Comparison of ENCODE assay signal across 9 mouse cellular contexts in genomic region chr2:166237554-166238269, GRCm38 (mm10).
A peak's percentile ranks its signal among the peaks of the same experiment; 100 is the strongest.
DNase-seq lines count a peak whose midpoint lies in the region; ATAC-seq and TF ChIP-seq lines count a peak whose summit lies in the region.
"Had no signal": no experiment of that assay in that cellular context is flagged by ENCODE, and none has a peak within 500 bp of the region (broad histone marks: within the 10 kb centered on the region; RNA-seq: fewer than 3 reads in every experiment).

No protein-coding gene starts in this region.

- no peak overlapping the region for H3K27ac ChIP-seq in forebrain, postnatal 0 days (ENCODE audit: low read depth, low read length)
- H3K27ac ChIP-seq in forebrain, embryonic 11.5 days (ENCODE audit: low read depth, low read length): no peak overlapping the region
- H3K27ac ChIP-seq in hindbrain, postnatal 0 days: no peak overlapping the region
- no peak overlapping the region for H3K27ac ChIP-seq in midbrain, postnatal 0 days (ENCODE audit: low read depth, low read length)
- H3K27ac ChIP-seq: liver, embryonic 14.5 days had no signal

- TF ChIP-seq CTCF in forebrain, postnatal 0 days (IDR thresholded peaks at IDR 0.05; ENCODE audit: low read depth): no peak
- TF ChIP-seq CTCF in hindbrain, postnatal 0 days (IDR thresholded peaks at IDR 0.05; ENCODE audit: low read depth): no peak
- TF ChIP-seq CTCF in midbrain, postnatal 0 days (IDR thresholded peaks at IDR 0.05): no peak

- WGBS in forebrain, postnatal 0 days: 64% methylated on average over 13 of the region's 13 CpGs
- WGBS in forebrain, embryonic 11.5 days: 68% methylated on average over 13 of the region's 13 CpGs
- 25% methylated on average over 13 of the region's 13 CpGs for WGBS in hindbrain, postnatal 0 days
- WGBS in midbrain, postnatal 0 days: 47% methylated on average over 13 of the region's 13 CpGs

- H3K4me2 ChIP-seq in forebrain, postnatal 0 days (ENCODE audit: low read depth): no peak overlapping the region
- no peak overlapping the region for H3K4me2 ChIP-seq in forebrain, embryonic 11.5 days (ENCODE audit: low read depth, low read length, severe bottlenecking)
- no peak overlapping the region for H3K4me2 ChIP-seq in hindbrain, postnatal 0 days (ENCODE audit: low read depth, low read length)
- no peak overlapping the region for H3K4me2 ChIP-seq in midbrain, postnatal 0 days (ENCODE audit: low read depth, low read length, poor library complexity, severe bottlenecking)

- peak; percentile 54 for ATAC-seq in forebrain, postnatal 0 days
- ATAC-seq in forebrain, embryonic 11.5 days (replicated peaks; ENCODE audit: low FRiP score): no peak
- peak; percentile 88 for ATAC-seq in hindbrain, postnatal 0 days
- peak; percentile 49; the same call in 1 of the 2 replicates for ATAC-seq in midbrain, postnatal 0 days (ENCODE audit: low FRiP score)
- no peak for ATAC-seq in activated CD4-positive, CD25-positive, alpha-beta regulatory T cell, adult 4 months

- no peaks in the 10 kb centered on the region for H3K27me3 ChIP-seq in forebrain, postnatal 0 days (ENCODE audit: insufficient read depth, low read length)
- no peaks in the 10 kb centered on the region for H3K27me3 ChIP-seq in forebrain, embryonic 11.5 days (ENCODE audit: control insufficient read depth, insufficient read depth, low read length)
- no peaks in the 10 kb centered on the region; the same call in 1 of the 2 replicates for H3K27me3 ChIP-seq in hindbrain, postnatal 0 days (ENCODE audit: insufficient read depth, low read length)
- no peaks in the 10 kb centered on the region; the same call in 1 of the 2 replicates for H3K27me3 ChIP-seq in midbrain, postnatal 0 days (ENCODE audit: insufficient read depth, low read length)

- no peaks in the 10 kb centered on the region for H3K36me3 ChIP-seq in forebrain, postnatal 0 days (ENCODE audit: insufficient read depth)
- H3K36me3 ChIP-seq in forebrain, embryonic 11.5 days (ENCODE audit: control insufficient read depth, insufficient read depth, low read length): no peaks in the 10 kb centered on the region
- no peaks in the 10 kb centered on the region for H3K36me3 ChIP-seq in hindbrain, postnatal 0 days (ENCODE audit: insufficient read depth, low read length)
- no peaks in the 10 kb centered on the region for H3K36me3 ChIP-seq in midbrain, postnatal 0 days (ENCODE audit: insufficient read depth, low read length)

- DNase-seq in forebrain, postnatal 0 days: peak; percentile 8
- DNase-seq in forebrain, embryonic 11.5 days (ENCODE audit: low spot score): no peak
- DNase-seq in NIH3T3 (ENCODE audit: low read depth): peak; percentile 63
- peak; percentile 57 for DNase-seq in hindbrain, postnatal 0 days (ENCODE audit: low spot score)
- peak; percentile 62 for DNase-seq in midbrain, postnatal 0 days (ENCODE audit: low spot score)
- DNase-seq in right cerebral cortex, adult 2 months (ENCODE audit: low spot score in 2 of 2): no peak
- DNase-seq in thymus, postnatal 36 days: no peak

- no peaks in the 10 kb centered on the region for H3K4me1 ChIP-seq in forebrain, postnatal 0 days (ENCODE audit: insufficient read depth)
- H3K4me1 ChIP-seq in forebrain, embryonic 11.5 days (replicated peaks; ENCODE audit: control insufficient read depth, insufficient read depth, low read length): 0 out of 2 replicates have a peak, but pooled peaks cover under 1% of the 10 kb centered on the region
- no peaks in the 10 kb centered on the region for H3K4me1 ChIP-seq in hindbrain, postnatal 0 days (ENCODE audit: insufficient read depth, low read length)
- H3K4me1 ChIP-seq in midbrain, postnatal 0 days (ENCODE audit: insufficient read depth, low read length): no peaks in the 10 kb centered on the region

- H3K9ac ChIP-seq in forebrain, postnatal 0 days: no peak overlapping the region
- no peak overlapping the region for H3K9ac ChIP-seq in forebrain, embryonic 11.5 days (ENCODE audit: low read length)
- H3K9ac ChIP-seq in hindbrain, postnatal 0 days (replicated peaks; ENCODE audit: low read length): no peak overlapping the region
- no peak overlapping the region for H3K9ac ChIP-seq in midbrain, postnatal 0 days (replicated peaks; ENCODE audit: low read length, poor library complexity, severe bottlenecking)
- H3K9ac ChIP-seq: liver, embryonic 14.5 days had no signal

- no peak overlapping the region for H3K4me3 ChIP-seq in forebrain, postnatal 0 days (ENCODE audit: low read depth, low read length)
- no peak overlapping the region for H3K4me3 ChIP-seq in forebrain, embryonic 11.5 days (ENCODE audit: low read depth, low read length)
- no peak overlapping the region for H3K4me3 ChIP-seq in hindbrain, postnatal 0 days (ENCODE audit: low read length)
- H3K4me3 ChIP-seq in midbrain, postnatal 0 days (ENCODE audit: low read depth, low read length): no peak overlapping the region

- H3K9me3 ChIP-seq in forebrain, postnatal 0 days (ENCODE audit: low read length): no peaks in the 10 kb centered on the region
- H3K9me3 ChIP-seq in forebrain, embryonic 11.5 days (ENCODE audit: control insufficient read depth, low read length): no peaks in the 10 kb centered on the region; the same call in 1 of the 2 replicates
- H3K9me3 ChIP-seq in hindbrain, postnatal 0 days (ENCODE audit: low read length): 0 out of 2 replicates have a peak, but pooled peaks cover 3% of the 10 kb centered on the region
- H3K9me3 ChIP-seq in midbrain, postnatal 0 days (ENCODE audit: low read length): no peaks in the 10 kb centered on the region

Comparison
In these comparisons a context has a peak if more than half of its experiments do, and no peak if none do; other contexts are left out.
1. ATAC-seq: peak in forebrain, postnatal 0 days (single experiment), hindbrain, postnatal 0 days (single experiment) and midbrain, postnatal 0 days (single experiment); none in forebrain, embryonic 11.5 days (single experiment) and activated CD4-positive, CD25-positive, alpha-beta regulatory T cell, adult 4 months (single experiment).
2. DNase-seq: peak in forebrain, postnatal 0 days (single experiment), NIH3T3 (single experiment), hindbrain, postnatal 0 days (single experiment) and midbrain, postnatal 0 days (single experiment); none in forebrain, embryonic 11.5 days (single experiment), right cerebral cortex, adult 2 months (0 of 2) and thymus, postnatal 36 days (0 of 2).